Mouse (Mus musculus): ENCODE results near the gene Arhgdia.
"Not testable (repeated sequence)": the region's sequence is repeated elsewhere in the genome, so short reads cannot be mapped to it uniquely, and the experiment has no call there.

Gene Arhgdia

GRCm38 (mm10) chr11:120578694-120579243 lies 2.7 kb downstream of the Arhgdia start:
- peak; percentile 24 for DNase-seq (ENCODE audit: low spot score)

- no peak for DNase-seq (ENCODE audit: low spot score)
These were observed 3.3 kb downstream of the Arhgdia start for GRCm38 (mm10) chr11:120578024-120578693.

GRCm38 (mm10) chr11:120577211-120578023 lies 4.0 kb downstream of the Arhgdia start:
- peak; percentile 41 for DNase-seq (ENCODE audit: low spot score)

- peak; percentile 87 for DNase-seq (ENCODE audit: low spot score)
These were observed 5.0 kb downstream of the Arhgdia start for GRCm38 (mm10) chr11:120576365-120576981.

GRCm38 (mm10) chr11:120575940-120576339 lies 5.5 kb downstream of the Arhgdia start:
- no peak for DNase-seq (ENCODE audit: low spot score)

GRCm38 (mm10) chr11:120575046-120575445 lies 6.4 kb downstream of the Arhgdia start:
- no peak for DNase-seq (ENCODE audit: low spot score)

- no peak for DNase-seq (ENCODE audit: low spot score)
These were observed 7.2 kb downstream of the Arhgdia start for GRCm38 (mm10) chr11:120574278-120574600.

- DNase-seq (ENCODE audit: low spot score), result no peak
These were observed 7.7 kb downstream of the Arhgdia start for GRCm38 (mm10) chr11:120573585-120574277.

- peak; percentile 100 for DNase-seq (ENCODE audit: low spot score)
These were observed 8.5 kb downstream of the Arhgdia start, which contains the start of gene P4hb for GRCm38 (mm10) chr11:120572752-120573584. Gene P4hb (minus strand): TSS chr11:120573253.

- no peak for DNase-seq (ENCODE audit: low spot score)
These were observed 9.0 kb downstream of the Arhgdia start for GRCm38 (mm10) chr11:120572417-120572751.

GRCm38 (mm10) chr11:120571754-120572416 lies 9.5 kb downstream of the Arhgdia start:
- no peak for DNase-seq (ENCODE audit: low spot score)

GRCm38 (mm10) chr11:120571122-120571521 lies 10.3 kb downstream of the Arhgdia start:
- DNase-seq (ENCODE audit: low spot score), result peak; percentile 79

GRCm38 (mm10) chr11:120568324-120568723 lies 13.1 kb downstream of the Arhgdia start:
- no peak for DNase-seq (ENCODE audit: low spot score)

- no peak for DNase-seq (ENCODE audit: low spot score)
These were observed 16.3 kb downstream of the Arhgdia start for GRCm38 (mm10) chr11:120565114-120565513.

- DNase-seq (ENCODE audit: low spot score), result no peak
These were observed 18.5 kb downstream of the Arhgdia start for GRCm38 (mm10) chr11:120562949-120563348.

- no peak for DNase-seq (ENCODE audit: low spot score)
These were observed 20.3 kb downstream of the Arhgdia start for GRCm38 (mm10) chr11:120560952-120561728.

GRCm38 (mm10) chr11:120558843-120559242 lies 22.6 kb downstream of the Arhgdia start:
- DNase-seq (ENCODE audit: low spot score), result not testable (repeated sequence)

GRCm38 (mm10) chr11:120555260-120555659 lies 26.2 kb downstream of the Arhgdia start:
- DNase-seq (ENCODE audit: low spot score), result peak; percentile 39

GRCm38 (mm10) chr11:120554834-120555233 lies 26.6 kb downstream of the Arhgdia start:
- DNase-seq (ENCODE audit: low spot score), result peak; percentile 79

- DNase-seq (ENCODE audit: low spot score), result no peak
These were observed 28.7 kb downstream of the Arhgdia start for GRCm38 (mm10) chr11:120552736-120553135.

Data from yolk sac, embryonic 10.5 days (tissue).